Mouse (Mus musculus) neural tube, embryonic 13.5 days (tissue): ENCODE measurements around the gene Ccdc188. TPM values are rescaled to one million over a fixed set of nuclear protein-coding genes. Genes with fewer than 3 reads are reported as not detected.

ENCODE experiments used
- polyA plus RNA-seq: library from polyadenylated mRNA; unstranded; fragments of >200 nt; fragmentation: Nextera tagmentation; extraction: Ambion mirVana; gene quantifications from 2 replicates; pipeline ENCODE4 v1.2.1, GENCODE M21; 2015

The Ccdc188 gene
- polyA plus RNA-seq, 1 experiment from 2014 or later = not detected

Other genes starting within 250 kb of the Ccdc188 start
- not detected in 2 replicates for gene Vpreb2, start 237.5 kb upstream of the Ccdc188 start, polyA plus RNA-seq
- 170 and 172 TPM in 2 replicates for gene Dgcr6, start 165.0 kb upstream of the Ccdc188 start, polyA plus RNA-seq
- 3.2 and 4.7 TPM in 2 replicates for gene Prodh, start 127.7 kb upstream of the Ccdc188 start, polyA plus RNA-seq
- 19.6 and 23.9 TPM in 2 replicates for gene Rtn4r, start 90.2 kb upstream of the Ccdc188 start, polyA plus RNA-seq
- 15.3 and 17.0 TPM in 2 replicates for gene Zdhhc8, start 17.3 kb downstream of the Ccdc188 start, polyA plus RNA-seq
- gene Trmt2a, start 30.8 kb downstream of the Ccdc188 start, polyA plus RNA-seq = 89.1 and 92.0 TPM in 2 replicates
- gene Ranbp1, start 30.9 kb downstream of the Ccdc188 start, polyA plus RNA-seq = 432 and 457 TPM in 2 replicates
- 1.2 and 4.8 TPM in 2 replicates for gene Gm49776, start 40.4 kb downstream of the Ccdc188 start, polyA plus RNA-seq
- gene Dgcr8, start 71.4 kb downstream of the Ccdc188 start, polyA plus RNA-seq = 31.2 and 34.0 TPM in 2 replicates
- gene Tango2, start 130.2 kb downstream of the Ccdc188 start, polyA plus RNA-seq = 74.0 and 79.5 TPM in 2 replicates
- 85.2 and 93.6 TPM in 2 replicates for gene Arvcf, start 130.3 kb downstream of the Ccdc188 start, polyA plus RNA-seq
- 20.3 and 22.8 TPM in 2 replicates for gene Txnrd2, start 208.5 kb downstream of the Ccdc188 start, polyA plus RNA-seq
- 86.4 and 93.2 TPM in 2 replicates for gene Comt, start 209.0 kb downstream of the Ccdc188 start, polyA plus RNA-seq